Mouse (Mus musculus): ENCODE measurements around the gene Cyp8b1.

DNA sequence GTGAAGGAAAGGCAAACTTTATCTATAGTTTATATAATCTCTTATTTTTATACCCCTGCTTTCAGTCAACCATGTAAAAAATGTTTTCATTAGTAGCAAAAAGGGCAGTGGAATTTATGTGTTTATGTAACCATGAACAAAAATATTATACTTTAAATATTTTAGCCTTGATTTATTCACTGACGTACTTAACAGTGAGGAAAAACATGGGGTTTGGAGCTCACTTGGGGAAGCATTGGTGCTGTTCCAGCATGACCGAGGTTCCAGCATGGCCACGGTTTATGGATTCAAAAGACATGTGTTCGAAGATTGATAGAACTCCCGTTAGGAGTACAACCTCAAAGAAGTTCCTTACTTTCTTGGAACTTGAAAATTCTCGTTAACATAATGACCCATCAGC is 47.9 kb downstream of the Cyp8b1 start:
- no peak for TF ChIP-seq POLR2A (IDR thresholded peaks at IDR 0.05; ENCODE audit: insufficient read length, low read depth)
- TF ChIP-seq CEBPB (IDR thresholded peaks at IDR 0.05; ENCODE audit: insufficient read depth, poor library complexity, severe bottlenecking), result no peak
- no peak for TF ChIP-seq USF1 (IDR thresholded peaks at IDR 0.05; ENCODE audit: low read depth)
- no peak for TF ChIP-seq POLR2AphosphoS2 (IDR thresholded peaks at IDR 0.05; ENCODE audit: insufficient read length, low read depth)
- TF ChIP-seq REST (IDR thresholded peaks at IDR 0.05; ENCODE audit: insufficient read depth, insufficient read length), result no peak
- no peak for TF ChIP-seq MYOD1 (IDR thresholded peaks at IDR 0.05; ENCODE audit: control insufficient read depth in 1 of 3, insufficient read length in 2 of 3, low read depth in 2 of 3)
- no peak for TF ChIP-seq E2F4 (IDR thresholded peaks at IDR 0.05; ENCODE audit: insufficient read depth)
- no peak for TF ChIP-seq MAX (IDR thresholded peaks at IDR 0.05; ENCODE audit: low read depth)
- TF ChIP-seq TCF3 (IDR thresholded peaks at IDR 0.05; ENCODE audit: insufficient read length, low read depth), result no peak
- no peak for TF ChIP-seq TCF12 (IDR thresholded peaks at IDR 0.05; ENCODE audit: insufficient read depth, poor library complexity, severe bottlenecking)
- TF ChIP-seq MYOG (IDR thresholded peaks at IDR 0.05; ENCODE audit: control insufficient read depth in 1 of 3, insufficient read depth in 1 of 3, insufficient read length in 2 of 3, low read depth in 2 of 3), result no peak
